In genomic region chr11:27264253-27264652, GRCm38 (mm10) we compare ENCODE assay signal across 9 mouse cellular contexts.
DNase-seq lines count a peak whose midpoint lies in the region; TF ChIP-seq lines count a peak whose summit lies in the region.
"Had no signal": no experiment of that assay in that cellular context is flagged by ENCODE, and none has a peak within 500 bp of the region (broad histone marks: within the 10 kb centered on the region; RNA-seq: fewer than 3 reads in every experiment).

No protein-coding gene starts in this region.

- H3K27me3 ChIP-seq in kidney, adult 2 months (replicated peaks; ENCODE audit: control insufficient read depth, insufficient read depth, low read length): no peaks in the 10 kb centered on the region
- H3K27me3 ChIP-seq: limb, embryonic 12.5 days had no signal

- peak; percentile 49; the same call in 1 of the 2 replicates for TF ChIP-seq CTCF in embryonic fibroblast, embryonic 13.5 days (IDR thresholded peaks at IDR 0.05; ENCODE audit: borderline replicate concordance, insufficient read depth, low read length)
- peak; percentile 45 for TF ChIP-seq CTCF in kidney, adult 2 months (conservative IDR thresholded peaks at IDR 0.05; ENCODE audit: insufficient read depth, insufficient read length, low read depth, low read length)

- 0% methylated on average over 1 of the region's 1 CpGs for WGBS in kidney, adult 2 months

- no peak for TF ChIP-seq POLR2A in embryonic fibroblast, embryonic 13.5 days (IDR thresholded peaks at IDR 0.05; ENCODE audit: low read depth, low read length)
- no peak for TF ChIP-seq POLR2A in kidney, adult 2 months (IDR thresholded peaks at IDR 0.05; ENCODE audit: low read depth, low read length)

- intact Hi-C loops in heart, postnatal 36 days (cut with DNase I): no loop called here
- intact Hi-C loops in left cerebral cortex, postnatal 36 days (cut with DNase I): loop anchor here (2.0 kb wide), 1 partner anchor 1321 kb away; the partner anchor contains the start of gene Ccdc85a

- no peaks in the 10 kb centered on the region for H3K4me1 ChIP-seq in embryonic fibroblast, embryonic 13.5 days (ENCODE audit: control insufficient read depth, insufficient read depth, low read length)
- H3K4me1 ChIP-seq in kidney, adult 2 months (ENCODE audit: control insufficient read depth, insufficient read depth, low read length): no peaks in the 10 kb centered on the region
- H3K4me1 ChIP-seq: limb, embryonic 12.5 days had no signal

- DNase-seq in heart, postnatal 4 days: peak; percentile 42
- no peak for DNase-seq in heart, postnatal 36 days
- DNase-seq in adrenal gland, adult 2 months: peak; percentile 9
- DNase-seq in kidney, adult 2 months: peak; percentile 22
- peak; percentile 31 to 32 for DNase-seq in left cerebral cortex, postnatal 36 days (ENCODE audit: low spot score in 2 of 2)
- peak; percentile 13 for DNase-seq in retina, postnatal 7 days (ENCODE audit: low read depth, low spot score)
- DNase-seq in thymus, postnatal 25 days: no peak

- no peak overlapping the region for H3K27ac ChIP-seq in embryonic fibroblast, embryonic 13.5 days (ENCODE audit: insufficient read depth, low read length)
- no peak overlapping the region for H3K27ac ChIP-seq in kidney, adult 2 months (ENCODE audit: insufficient read depth, low read depth, low read length)
- H3K27ac ChIP-seq: limb, embryonic 12.5 days had no signal

- H3K4me3 ChIP-seq in embryonic fibroblast, embryonic 13.5 days (ENCODE audit: insufficient read depth, low read length): no peak overlapping the region
- H3K4me3 ChIP-seq in kidney, adult 2 months (ENCODE audit: insufficient read depth, low read depth, low read length): no peak overlapping the region
- H3K4me3 ChIP-seq: limb, embryonic 12.5 days had no signal

- H3K36me3 ChIP-seq in kidney, adult 2 months (ENCODE audit: control insufficient read depth, insufficient read depth, low read length): no peaks in the 10 kb centered on the region
- H3K36me3 ChIP-seq: limb, embryonic 12.5 days had no signal

Comparison
In these comparisons a context has a peak if more than half of its experiments do, and no peak if none do; other contexts are left out.
1. DNase-seq: peak in heart, postnatal 4 days (single experiment), adrenal gland, adult 2 months (single experiment), kidney, adult 2 months (single experiment), left cerebral cortex, postnatal 36 days (2 of 2) and retina, postnatal 7 days (single experiment); none in heart, postnatal 36 days (0 of 2) and thymus, postnatal 25 days (single experiment).